Mouse (Mus musculus) forebrain, embryonic 16.5 days (tissue): ENCODE measurements around the gene Stx6. TPM values are rescaled to one million over a fixed set of nuclear protein-coding genes. Genes with fewer than 3 reads are reported as not detected.

Source experiments
- ATAC-seq: fragments of 200-750 bp; cut with Nextera tagmentation; 2 replicates; pipeline ENCODE4 v1.8.0; 2017; ENCODE audit warnings: mild to moderate bottlenecking, moderate library complexity
- H3K27ac ChIP-seq: fragments of 300-500 bp; sonication (generic); 2 replicates; pipeline ENCODE4 v1.5.1; 2014; ENCODE audit warnings: low read length, control low read depth
- H3K27me3 ChIP-seq: fragments of 300-500 bp; sonication (generic); replicated peaks from 2 replicates; pipeline ENCODE4 v1.6.1; 2014; ENCODE audit warnings: low read length; ENCODE audit not compliant: control insufficient read depth, insufficient read depth
- H3K36me3 ChIP-seq: fragments of 300-500 bp; sonication (generic); 2 replicates; pipeline ENCODE4 v1.6.1; 2014; ENCODE audit not compliant: control insufficient read depth, insufficient read depth
- H3K4me1 ChIP-seq: fragments of 300-500 bp; sonication (generic); replicated peaks from 2 replicates; pipeline ENCODE4 v1.6.1; 2014; ENCODE audit warnings: low read length; ENCODE audit not compliant: control insufficient read depth, insufficient read depth
- H3K4me2 ChIP-seq: fragments of 300-500 bp; sonication (generic); 2 replicates; pipeline ENCODE4 v1.6.1; 2014; ENCODE audit warnings: mild to moderate bottlenecking, low read length, control low read depth
- H3K4me3 ChIP-seq: fragments of 300-500 bp; sonication (generic); replicated peaks from 2 replicates; pipeline ENCODE4 v1.5.1; 2014; ENCODE audit warnings: mild to moderate bottlenecking, low read length, control low read depth
- H3K9ac ChIP-seq: fragments of 300-500 bp; sonication (generic); replicated peaks from 2 replicates; pipeline ENCODE4 v1.6.1; 2014; ENCODE audit warnings: low read depth, low read length, control low read depth
- H3K9me3 ChIP-seq: fragments of 300-500 bp; sonication (generic); 2 replicates; pipeline ENCODE4 v1.6.1; 2016; ENCODE audit warnings: low read length; ENCODE audit not compliant: control insufficient read depth
- WGBS: fragments of 180-500 bp; shearing (Covaris S2); extraction: QIAGEN DNeasy Blood & Tissue Kit; methylation state at CpG from one replicate; pipeline ENCODE4 v1.1.7; 2014; 5-methylcytosine and 5-hydroxymethylcytosine counted together
- polyA plus RNA-seq: library from polyadenylated mRNA; unstranded; fragments of >200 nt; fragmentation: Nextera tagmentation; extraction: Ambion mirVana; gene quantifications from 2 replicates; pipeline ENCODE4 v1.2.1, GENCODE M21; 2015

The Stx6 gene
- polyA plus RNA-seq, result 121 and 125 TPM in 2 replicates

DNA sequence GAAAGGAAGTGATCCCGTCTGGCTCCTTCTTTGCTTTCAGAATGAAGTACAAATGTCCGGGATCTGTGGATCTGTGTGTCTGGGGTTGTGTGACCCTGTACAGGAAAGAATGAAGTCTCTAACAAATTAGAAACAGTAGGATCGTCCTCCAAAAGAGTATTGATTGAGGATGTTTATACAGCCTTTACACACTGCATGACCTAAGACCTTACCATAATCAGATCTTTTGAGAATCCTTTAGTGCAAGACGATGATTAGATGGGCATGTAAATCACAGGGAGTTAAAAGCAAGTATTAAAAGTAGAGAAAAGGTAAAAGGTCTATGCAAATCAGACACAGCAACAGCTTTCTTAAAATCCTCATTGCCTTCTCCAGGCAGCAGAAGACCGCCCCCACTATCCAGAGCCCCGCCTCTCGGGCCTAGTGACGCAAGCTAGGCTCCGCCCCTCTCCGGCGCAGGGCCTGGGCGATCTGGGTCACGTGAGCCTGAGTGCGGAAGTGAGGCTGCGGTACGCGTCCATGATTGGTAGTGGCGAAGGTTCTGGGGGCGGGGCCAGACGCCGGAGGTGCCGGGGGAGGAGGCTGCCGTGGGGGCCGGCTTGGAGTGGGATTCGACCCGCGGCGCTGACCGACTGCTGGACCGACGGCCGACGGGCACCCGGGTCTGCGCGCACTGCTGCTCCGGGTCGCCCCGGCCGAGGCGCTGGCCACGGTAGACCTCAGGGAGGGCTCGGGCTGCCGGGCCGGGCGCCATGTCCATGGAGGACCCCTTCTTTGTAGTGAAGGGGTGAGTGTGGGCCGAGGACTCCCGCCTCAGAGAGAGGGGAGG is at the start of gene Stx6:
Gene Stx6 (plus strand): TSS at position 575 of the 829 bp plus-strand sequence.
- Histone ChIP-seq H3K4me2 (peak within 1 kb of the TSS; percentile 73), H3K27ac (peak within 1 kb of the TSS; percentile 87), H3K4me3 (peak within 1 kb of the TSS; percentile 95), H3K9me3 (no peaks in the 10 kb centered on the region), H3K36me3 (no peaks in the 10 kb centered on the region), H3K27me3 (no peaks in the 10 kb centered on the region), H3K9ac (peak within 1 kb of the TSS; percentile 91), H3K4me1 (peaks cover 13% of the 10 kb centered on the region; the same call in 1 of the 2 replicates)
- peak; percentile 99 for ATAC-seq
- WGBS, result 2% methylated on average over 48 of the region's 48 CpGs

DNA sequence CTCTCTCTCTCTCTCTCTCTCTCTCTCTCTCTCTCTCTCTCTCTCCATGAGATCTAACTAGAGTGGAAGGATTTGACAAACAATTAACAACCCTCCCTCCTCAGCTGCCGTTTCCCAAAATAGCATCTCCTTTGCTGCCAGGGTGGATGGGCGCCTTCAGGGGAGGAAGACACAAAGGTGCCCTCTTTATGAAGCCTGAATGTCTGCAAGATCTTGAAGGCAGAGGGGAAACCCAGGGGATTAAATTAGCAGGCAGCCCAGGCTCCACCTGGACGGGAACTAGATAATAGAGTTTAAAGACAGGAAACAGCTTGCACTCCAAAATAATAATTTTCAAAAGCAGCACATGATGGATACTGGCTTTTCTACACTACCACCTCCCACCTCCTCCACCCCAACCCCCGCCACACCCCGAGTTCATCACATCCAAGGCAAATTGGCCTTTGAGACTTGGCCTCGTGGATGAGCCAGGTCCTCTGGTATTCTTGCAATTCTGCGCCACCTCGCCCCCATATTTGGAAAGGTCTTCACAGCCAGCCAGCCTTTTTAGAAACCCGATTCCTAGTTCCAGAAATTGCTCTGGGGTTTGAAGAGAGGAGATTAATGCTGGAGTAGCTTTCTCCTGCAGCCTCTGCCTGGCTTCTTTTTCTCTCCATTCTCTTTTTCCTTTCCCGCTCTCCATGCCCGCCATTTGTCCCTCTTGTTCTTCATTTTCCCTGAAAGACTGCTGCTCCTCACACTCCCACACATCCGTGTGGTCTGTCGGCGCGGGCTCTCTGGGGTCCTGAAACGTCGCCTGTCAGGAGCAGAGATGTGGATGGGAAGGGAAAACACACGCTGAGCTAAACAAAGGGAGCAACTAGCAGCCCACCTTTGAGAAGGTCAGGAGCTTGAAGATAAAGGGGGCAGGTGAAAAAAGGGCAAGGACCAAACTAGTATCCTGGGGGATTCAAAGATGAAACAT is 48.8 kb upstream of the Stx6 start:
- Histone ChIP-seq H3K4me2 (peak overlapping the region; percentile 11; the same call in 1 of the 2 replicates), H3K4me1 (peaks cover 27% of the 10 kb centered on the region), H3K36me3 (no peaks in the 10 kb centered on the region), H3K9me3 (no peaks in the 10 kb centered on the region), H3K4me3 (no peak overlapping the region), H3K27ac (peak overlapping the region; percentile 59), H3K9ac (no peak overlapping the region; the same call in 1 of the 2 replicates), H3K27me3 (no peaks in the 10 kb centered on the region)
- 16% methylated on average over 18 of the region's 18 CpGs for WGBS
- peak; percentile 47; the same call in 1 of the 2 replicates for ATAC-seq

- H3K4me1 ChIP-seq, result peaks cover 27% of the 10 kb centered on the region
- H3K27me3 ChIP-seq, result no peaks in the 10 kb centered on the region
Observed at GRCm38 (mm10) chr1:155111491-155111890, 47.0 kb upstream of the Stx6 start.

GRCm38 (mm10) chr1:155112118-155112517 is 46.4 kb upstream of the Stx6 start:
- H3K27ac ChIP-seq, result no peak overlapping the region
- WGBS, result 15% methylated on average over 4 of the region's 4 CpGs
- H3K4me3 ChIP-seq, result no peak overlapping the region
- H3K27me3 ChIP-seq, result no peaks in the 10 kb centered on the region
- no peaks in the 10 kb centered on the region for H3K36me3 ChIP-seq
- no peak overlapping the region for H3K4me2 ChIP-seq
- H3K9me3 ChIP-seq, result no peaks in the 10 kb centered on the region
- H3K9ac ChIP-seq, result no peak overlapping the region
- peaks cover 27% of the 10 kb centered on the region for H3K4me1 ChIP-seq
- ATAC-seq, result no peak

More at GRCm38 (mm10) chr1:155111491-155111890, 47.0 kb upstream of the Stx6 start:
- Histone ChIP-seq H3K4me2 (no peak overlapping the region), H3K27ac (0 out of 2 replicates have a peak overlapping the region, but pooled peaks have one; percentile 26), H3K9ac (no peak overlapping the region), H3K36me3 (no peaks in the 10 kb centered on the region), H3K4me3 (no peak overlapping the region), H3K9me3 (no peaks in the 10 kb centered on the region)
- peak; percentile 61; the same call in 1 of the 2 replicates for ATAC-seq
- WGBS, result 4% methylated on average over 6 of the region's 6 CpGs

DNA sequence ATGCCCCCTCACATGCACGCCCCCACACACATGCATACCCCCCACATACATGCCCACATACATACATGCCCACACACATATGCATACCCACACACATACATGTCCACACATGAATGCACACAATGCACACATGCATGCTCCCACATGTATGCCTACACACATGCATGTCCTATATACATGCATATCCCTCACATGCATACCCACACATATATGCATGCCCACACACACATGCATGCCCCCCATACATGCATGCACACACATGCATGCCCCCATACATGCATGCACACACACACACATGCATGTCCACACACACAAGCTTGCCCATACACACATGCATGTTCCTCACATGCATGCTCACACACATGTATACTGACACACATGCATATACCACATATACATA is 45.6 kb upstream of the Stx6 start:
- Histone ChIP-seq H3K36me3 (no peaks in the 10 kb centered on the region), H3K4me1 (peaks cover 27% of the 10 kb centered on the region), H3K9ac (no peak overlapping the region), H3K9me3 (no peaks in the 10 kb centered on the region), H3K4me3 (no peak overlapping the region), H3K4me2 (no peak overlapping the region), H3K27ac (no peak overlapping the region), H3K27me3 (no peaks in the 10 kb centered on the region)
- ATAC-seq, result no peak
- WGBS, result 88% methylated on average over 1 of the region's 1 CpGs

DNA sequence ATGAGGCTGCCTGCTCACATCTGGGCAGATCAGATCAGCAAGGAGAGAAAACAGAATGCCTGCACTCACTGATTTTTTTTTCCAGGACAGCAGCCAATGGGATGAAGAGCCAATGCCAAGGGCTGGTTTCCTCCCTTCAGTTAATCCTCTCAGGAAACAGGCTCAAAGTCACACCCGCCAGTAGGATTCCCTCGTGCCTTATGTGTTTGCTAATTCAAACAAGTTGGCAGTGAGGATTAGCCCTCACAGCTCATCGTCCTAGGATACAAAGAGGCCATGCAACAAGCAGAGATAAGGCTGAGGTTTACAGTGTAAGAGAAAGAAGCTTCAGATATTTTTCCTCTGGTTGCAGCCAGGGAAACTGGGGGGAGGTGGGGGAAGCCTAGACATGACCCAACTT is 44.6 kb upstream of the Stx6 start:
- Histone ChIP-seq H3K9me3 (no peaks in the 10 kb centered on the region), H3K27me3 (no peaks in the 10 kb centered on the region), H3K27ac (no peak overlapping the region), H3K4me1 (peaks cover 25% of the 10 kb centered on the region), H3K9ac (no peak overlapping the region), H3K36me3 (no peaks in the 10 kb centered on the region), H3K4me3 (no peak overlapping the region), H3K4me2 (no peak overlapping the region)
- 19% methylated on average over 3 of the region's 3 CpGs for WGBS
- peak; percentile 21; the same call in 1 of the 2 replicates for ATAC-seq

GRCm38 (mm10) chr1:155119719-155120118 is 38.8 kb upstream of the Stx6 start:
- no peak for ATAC-seq
- no peaks in the 10 kb centered on the region for H3K27me3 ChIP-seq
- 78% methylated on average over 1 of the region's 1 CpGs for WGBS

GRCm38 (mm10) chr1:155121977-155122939 is 36.3 kb upstream of the Stx6 start:
- no peaks in the 10 kb centered on the region for H3K27me3 ChIP-seq
- H3K9me3 ChIP-seq, result no peaks in the 10 kb centered on the region
- no peak overlapping the region for H3K9ac ChIP-seq
- H3K36me3 ChIP-seq, result no peaks in the 10 kb centered on the region
- H3K4me2 ChIP-seq, result no peak overlapping the region
- no peak overlapping the region; the same call in 1 of the 2 replicates for H3K27ac ChIP-seq
- WGBS, result 69% methylated on average over 21 of the region's 21 CpGs
- peak; percentile 87 for ATAC-seq
- H3K4me1 ChIP-seq, result peaks cover 8% of the 10 kb centered on the region
- no peak overlapping the region for H3K4me3 ChIP-seq

More at GRCm38 (mm10) chr1:155119719-155120118, 38.8 kb upstream of the Stx6 start:
- H3K27ac ChIP-seq, result no peak overlapping the region
- no peaks in the 10 kb centered on the region for H3K9me3 ChIP-seq
- no peak overlapping the region for H3K4me3 ChIP-seq
- no peak overlapping the region for H3K4me2 ChIP-seq
- H3K36me3 ChIP-seq, result no peaks in the 10 kb centered on the region
- H3K9ac ChIP-seq, result no peak overlapping the region
- peaks cover 8% of the 10 kb centered on the region for H3K4me1 ChIP-seq
